Mouse (Mus musculus) midbrain, embryonic 13.5 days (tissue): ENCODE results near the gene Set. TPM values are rescaled to one million over a fixed set of nuclear protein-coding genes. Genes with fewer than 3 reads are reported as not detected.
"Not testable (repeated sequence)": the region's sequence is repeated elsewhere in the genome, so short reads cannot be mapped to it uniquely, and the experiment has no call there.

Experiments used
- ATAC-seq: fragments of 200-750 bp; cut with Nextera tagmentation; 2 replicates; pipeline ENCODE4 v1.8.0; 2017; ENCODE audit warnings: mild to moderate bottlenecking, moderate TSS enrichment, moderate library complexity
- H3K27ac ChIP-seq: fragments of 300-500 bp; sonication (generic); 2 replicates; pipeline ENCODE4 v1.5.1; 2015; ENCODE audit warnings: inconsistent platforms, mild to moderate bottlenecking, moderate library complexity
- H3K27me3 ChIP-seq: fragments of 300-500 bp; sonication (generic); 2 replicates; pipeline ENCODE4 v1.6.1; 2015; ENCODE audit warnings: mild to moderate bottlenecking, inconsistent platforms
- H3K36me3 ChIP-seq: fragments of 300-500 bp; sonication (generic); 2 replicates; pipeline ENCODE4 v1.6.1; 2015; ENCODE audit warnings: mild to moderate bottlenecking, inconsistent platforms
- H3K4me1 ChIP-seq: fragments of 300-500 bp; sonication (generic); replicated peaks from 2 replicates; pipeline ENCODE4 v1.6.1; 2015; ENCODE audit warnings: inconsistent platforms
- H3K4me2 ChIP-seq: fragments of 300-500 bp; sonication (generic); replicated peaks from 2 replicates; pipeline ENCODE4 v1.6.1; 2015; ENCODE audit warnings: moderate library complexity, mild to moderate bottlenecking, inconsistent platforms
- H3K4me3 ChIP-seq: fragments of 300-500 bp; sonication (generic); replicated peaks from 2 replicates; pipeline ENCODE4 v1.5.1; 2015; ENCODE audit warnings: mild to moderate bottlenecking, inconsistent platforms
- H3K9ac ChIP-seq: fragments of 300-500 bp; sonication (generic); replicated peaks from 2 replicates; pipeline ENCODE4 v1.6.1; 2015; ENCODE audit warnings: mild to moderate bottlenecking, inconsistent platforms
- H3K9me3 ChIP-seq: fragments of 300-500 bp; sonication (generic); 2 replicates; pipeline ENCODE4 v1.6.1; 2016; ENCODE audit warnings: mild to moderate bottlenecking, inconsistent platforms
- WGBS: fragments of 180-500 bp; shearing (Covaris S2); methylation state at CpG from one replicate; pipeline ENCODE4 v1.1.7; 2015; 5-methylcytosine and 5-hydroxymethylcytosine counted together
- polyA plus RNA-seq: library from polyadenylated mRNA; unstranded; fragments of >200 nt; fragmentation: Nextera tagmentation; extraction: Ambion mirVana; gene quantifications from 2 replicates; pipeline ENCODE4 v1.2.1, GENCODE M21; 2015

The Set gene
- polyA plus RNA-seq, 1 experiment from 2014 or later = 448 TPM

DNA sequence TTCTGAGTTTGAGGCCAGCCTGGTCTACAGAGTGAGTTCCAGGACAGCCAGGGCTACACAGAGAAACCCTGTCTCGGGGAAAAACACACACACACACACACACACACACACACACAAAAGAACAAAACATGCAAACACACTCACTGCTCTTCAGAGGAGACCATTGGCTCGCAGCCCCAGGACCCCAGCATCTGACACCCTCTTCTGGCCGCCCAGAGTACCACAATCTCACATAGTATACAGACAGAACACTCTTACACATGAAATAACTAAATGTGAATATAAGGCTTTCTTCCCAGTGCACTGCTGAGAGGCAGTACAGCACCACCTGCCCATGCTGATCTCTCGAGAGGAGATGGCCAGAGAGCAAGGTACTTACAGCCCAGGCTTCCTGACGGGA lies 12.6 kb upstream of the Set start:
- H3K9me3 ChIP-seq = no peaks in the 10 kb centered on the region
- no peaks in the 10 kb centered on the region for H3K27me3 ChIP-seq
- no peak for ATAC-seq
- 85% methylated on average over 5 of the region's 5 CpGs for WGBS
- H3K4me1 ChIP-seq = peaks cover 11% of the 10 kb centered on the region; the same call in 1 of the 2 replicates
- no peak overlapping the region for H3K27ac ChIP-seq
- H3K36me3 ChIP-seq = peaks cover 18% of the 10 kb centered on the region
- no peak overlapping the region for H3K4me2 ChIP-seq
- no peak overlapping the region for H3K4me3 ChIP-seq
- H3K9ac ChIP-seq = no peak overlapping the region

DNA sequence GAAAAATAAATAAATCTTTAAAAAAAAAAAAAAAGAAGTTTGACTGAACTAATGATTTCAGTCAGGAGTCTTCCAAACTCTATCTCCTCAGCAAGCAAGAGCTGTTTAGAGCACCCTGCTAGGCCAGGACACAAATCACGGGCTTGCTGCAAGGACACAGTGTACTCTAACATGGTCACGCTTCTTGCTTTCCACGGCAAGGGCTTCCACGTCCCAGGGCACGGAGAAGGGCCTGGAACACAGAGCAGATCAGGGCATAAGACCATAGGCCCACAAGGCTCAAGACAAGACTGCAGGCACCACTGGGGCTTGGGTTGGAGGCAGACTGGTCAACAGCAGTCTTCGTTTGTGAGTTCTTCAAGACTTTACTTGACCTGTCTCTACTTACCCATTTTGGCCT lies 10.1 kb upstream of the Set start:
- H3K4me2 ChIP-seq = no peak overlapping the region
- no peak overlapping the region for H3K9ac ChIP-seq
- 98% methylated on average over 6 of the region's 6 CpGs for WGBS
- no peak for ATAC-seq
- peaks cover 13% of the 10 kb centered on the region for H3K36me3 ChIP-seq
- no peak overlapping the region for H3K27ac ChIP-seq
- no peaks in the 10 kb centered on the region for H3K9me3 ChIP-seq
- no peaks in the 10 kb centered on the region for H3K27me3 ChIP-seq
- no peak overlapping the region for H3K4me3 ChIP-seq
- peaks cover 11% of the 10 kb centered on the region; the same call in 1 of the 2 replicates for H3K4me1 ChIP-seq

DNA sequence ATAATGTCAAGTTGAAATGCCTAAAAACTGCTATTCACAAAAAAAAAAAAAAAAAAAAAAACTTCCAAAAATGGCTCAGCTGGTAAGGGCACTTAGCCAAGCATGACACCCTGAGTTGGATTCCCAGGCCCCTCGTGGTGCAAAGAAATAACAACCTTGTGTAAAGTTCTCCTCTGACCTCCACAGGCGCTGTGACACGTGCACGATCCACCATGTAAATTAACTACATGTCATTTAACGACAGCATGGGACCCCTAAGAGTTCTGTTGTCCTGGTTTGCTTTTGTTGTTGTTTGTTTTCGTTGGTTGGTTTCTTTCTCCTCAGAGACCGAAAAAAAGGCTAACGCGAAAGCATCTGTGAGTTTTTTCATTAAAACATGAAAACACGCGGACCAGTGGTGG lies 9.1 kb upstream of the Set start:
- peak overlapping the region; percentile 61 for H3K4me3 ChIP-seq
- peaks cover 5% of the 10 kb centered on the region; the same call in 1 of the 2 replicates for H3K4me1 ChIP-seq
- 0 out of 2 replicates have a peak, but pooled peaks have one; percentile 18 for ATAC-seq
- H3K9me3 ChIP-seq = no peaks in the 10 kb centered on the region
- H3K27me3 ChIP-seq = no peaks in the 10 kb centered on the region
- H3K4me2 ChIP-seq = peak overlapping the region; percentile 63
- H3K36me3 ChIP-seq = peaks cover 13% of the 10 kb centered on the region
- WGBS = 57% methylated on average over 11 of the region's 11 CpGs
- H3K27ac ChIP-seq = peak overlapping the region; percentile 92
- H3K9ac ChIP-seq = peak overlapping the region; percentile 74

DNA sequence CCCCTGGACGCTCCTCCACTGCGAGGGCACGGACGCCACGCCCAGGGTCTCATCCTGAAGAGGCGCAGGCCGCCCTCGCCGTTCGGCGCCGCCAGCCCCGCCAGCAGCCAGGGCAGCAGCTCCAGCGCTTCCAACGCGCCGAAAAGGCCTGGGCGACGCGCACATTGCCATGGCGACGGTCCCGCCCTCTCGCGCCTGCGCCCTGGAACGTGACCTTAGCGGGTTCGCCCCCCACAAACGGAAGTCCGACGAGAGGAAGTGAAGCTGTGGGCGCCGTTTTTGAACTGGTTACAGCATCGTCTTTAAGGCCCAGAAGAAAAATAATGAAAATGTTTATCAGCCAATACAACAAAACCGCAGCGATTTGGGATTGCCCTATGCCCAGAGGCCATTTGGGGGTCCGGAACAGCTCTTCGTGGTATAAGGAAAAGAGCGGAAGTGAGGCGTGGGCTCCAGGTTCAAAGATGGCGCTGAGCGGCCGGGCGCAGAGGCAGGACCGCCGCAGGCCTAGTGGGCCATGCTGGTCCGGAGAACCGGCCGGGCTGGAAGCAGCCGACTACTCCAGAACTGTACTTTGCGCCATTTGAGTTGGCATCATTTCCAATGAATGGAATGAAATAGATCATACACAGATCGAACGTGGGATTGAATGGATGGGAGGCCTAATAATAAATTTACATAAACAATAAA lies 8.3 kb upstream of the Set start, which contains the start of gene Wdr34:
Wdr34 (minus strand) TSS at position 183 of the 690 bp plus-strand sequence.
- peaks cover 13% of the 10 kb centered on the region for H3K36me3 ChIP-seq
- H3K27me3 ChIP-seq = 0 out of 2 replicates have a peak, but pooled peaks cover 2% of the 10 kb centered on the region
- peak within 1 kb of the TSS; percentile 74 for H3K9ac ChIP-seq
- under 1% methylated on average over 54 of the region's 54 CpGs for WGBS
- ATAC-seq = peak; percentile 95
- no peaks in the 10 kb centered on the region for H3K9me3 ChIP-seq
- H3K4me2 ChIP-seq = peak within 1 kb of the TSS; percentile 63
- peak within 1 kb of the TSS; percentile 92 for H3K27ac ChIP-seq
- H3K4me3 ChIP-seq = peak within 1 kb of the TSS; percentile 61
- peaks cover 5% of the 10 kb centered on the region; the same call in 1 of the 2 replicates for H3K4me1 ChIP-seq

DNA sequence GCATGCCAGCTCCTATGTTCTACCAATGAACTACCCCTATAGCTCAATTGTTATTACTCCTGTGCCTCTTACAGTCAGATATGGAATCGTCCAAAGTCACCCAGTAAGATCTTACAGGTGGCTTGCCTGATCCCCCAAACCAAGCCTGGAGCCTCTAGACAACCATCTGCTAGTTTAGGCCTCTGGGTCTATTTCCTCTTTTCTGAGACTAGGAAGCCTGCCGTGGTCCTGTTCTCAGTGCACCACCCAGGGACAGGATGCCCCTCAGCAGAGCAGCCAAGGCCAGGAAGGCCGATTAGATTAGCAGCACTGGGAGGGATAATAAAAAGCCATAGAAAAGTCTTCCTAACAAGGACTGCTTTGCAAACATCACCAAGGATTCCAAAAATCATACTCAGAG lies 7.3 kb upstream of the Set start:
- peaks cover 10% of the 10 kb centered on the region for H3K36me3 ChIP-seq
- H3K4me2 ChIP-seq = no peak overlapping the region
- H3K27ac ChIP-seq = no peak overlapping the region
- no peak for ATAC-seq
- no peak overlapping the region for H3K9ac ChIP-seq
- H3K9me3 ChIP-seq = no peaks in the 10 kb centered on the region
- WGBS = 91% methylated on average over 3 of the region's 3 CpGs
- no peak overlapping the region for H3K4me3 ChIP-seq
- peaks cover 5% of the 10 kb centered on the region; the same call in 1 of the 2 replicates for H3K4me1 ChIP-seq
- H3K27me3 ChIP-seq = 0 out of 2 replicates have a peak, but pooled peaks cover 5% of the 10 kb centered on the region

DNA sequence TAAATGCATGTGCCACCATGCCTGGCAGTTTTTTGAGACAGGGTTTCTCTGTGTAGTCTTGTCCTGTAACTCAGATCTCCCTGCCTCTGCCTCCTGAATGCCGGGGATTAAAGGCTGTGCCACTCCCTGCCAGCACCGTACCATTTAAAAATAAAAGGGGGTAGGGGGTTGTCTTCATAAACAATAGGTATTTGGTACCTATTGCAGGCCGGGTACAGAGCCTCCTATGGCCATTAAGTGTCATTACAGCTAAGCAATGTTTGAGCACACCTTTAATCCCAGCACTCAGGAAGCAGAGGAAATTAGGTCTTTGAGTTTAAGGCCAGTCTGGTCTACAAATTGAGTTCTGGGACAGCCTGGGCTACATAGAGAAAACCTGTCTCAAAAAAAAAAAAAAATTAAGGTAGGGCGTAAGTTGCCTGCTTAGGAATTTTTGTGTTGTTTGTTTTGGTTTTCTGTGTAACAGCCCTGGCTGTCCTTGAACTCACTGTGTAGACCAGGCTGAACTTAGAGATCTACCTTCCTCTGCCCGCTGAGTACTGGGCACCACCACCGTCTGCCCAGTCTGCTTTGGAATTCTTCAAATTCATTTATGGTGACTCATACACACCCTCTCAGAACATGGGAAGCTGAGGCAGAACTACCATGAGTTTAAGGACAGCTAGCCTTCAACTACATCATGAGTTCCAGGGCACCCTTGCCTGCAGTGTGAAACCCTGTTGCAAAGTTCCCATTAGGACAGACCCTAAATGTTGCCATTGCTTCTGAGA lies 5.0 kb upstream of the Set start:
- 43% methylated on average over 6 of the region's 6 CpGs for WGBS
- Histone ChIP-seq H3K9me3 (no peaks in the 10 kb centered on the region), H3K4me3 (no peak overlapping the region), H3K4me2 (no peak overlapping the region), H3K36me3 (no peaks in the 10 kb centered on the region), H3K27ac (no peak overlapping the region), H3K27me3 (0 out of 2 replicates have a peak, but pooled peaks cover 5% of the 10 kb centered on the region), H3K4me1 (peaks cover 5% of the 10 kb centered on the region; the same call in 1 of the 2 replicates), H3K9ac (no peak overlapping the region)
- ATAC-seq = no peak

DNA sequence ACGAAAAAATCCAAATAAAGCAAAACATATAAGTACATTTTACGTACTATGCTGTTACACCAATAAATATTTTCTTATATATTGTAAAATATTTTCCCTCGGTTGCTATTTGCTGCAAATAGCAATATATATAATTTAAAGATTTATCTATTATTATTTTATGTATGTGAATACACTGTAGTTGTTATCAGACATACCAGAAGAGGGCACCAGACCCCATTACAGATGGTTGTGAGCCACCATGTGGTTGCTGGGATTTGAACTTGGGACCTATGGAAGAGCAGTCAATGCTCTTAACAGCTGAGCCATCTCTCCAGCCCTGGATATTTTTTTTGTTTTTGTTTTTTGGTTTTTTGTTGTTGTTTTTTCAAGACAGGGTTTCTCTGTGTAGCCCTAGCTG lies 1.9 kb upstream of the Set start:
- not testable (repeated sequence) for H3K9ac ChIP-seq, H3K9me3 ChIP-seq, ATAC-seq, H3K36me3 ChIP-seq, H3K27ac ChIP-seq, H3K27me3 ChIP-seq, H3K4me2 ChIP-seq, H3K4me3 ChIP-seq, H3K4me1 ChIP-seq
- WGBS = 97% methylated on average over 3 of the region's 3 CpGs

DNA sequence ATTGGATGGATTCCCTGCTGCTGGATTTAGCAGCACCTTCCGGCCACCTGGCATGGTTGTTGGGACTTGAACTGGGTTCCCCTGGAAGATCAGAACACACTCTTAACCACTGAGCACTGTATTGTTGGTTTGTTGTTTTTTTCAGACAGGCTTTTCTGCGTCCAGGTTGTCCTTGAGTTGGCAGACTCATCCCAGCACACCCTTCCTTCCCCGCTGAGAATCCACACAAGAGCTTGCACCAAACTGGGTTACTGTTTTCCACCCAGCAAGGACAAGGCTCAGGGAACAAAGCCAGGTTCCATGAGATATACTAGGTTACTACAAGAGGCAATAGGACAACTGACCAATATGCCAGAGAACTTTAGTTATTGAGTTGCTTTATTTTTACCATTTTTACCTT lies 442 bp upstream of the Set start:
- no peaks in the 10 kb centered on the region for H3K9me3 ChIP-seq
- 83% methylated on average over 3 of the region's 3 CpGs for WGBS
- ATAC-seq = no peak

DNA sequence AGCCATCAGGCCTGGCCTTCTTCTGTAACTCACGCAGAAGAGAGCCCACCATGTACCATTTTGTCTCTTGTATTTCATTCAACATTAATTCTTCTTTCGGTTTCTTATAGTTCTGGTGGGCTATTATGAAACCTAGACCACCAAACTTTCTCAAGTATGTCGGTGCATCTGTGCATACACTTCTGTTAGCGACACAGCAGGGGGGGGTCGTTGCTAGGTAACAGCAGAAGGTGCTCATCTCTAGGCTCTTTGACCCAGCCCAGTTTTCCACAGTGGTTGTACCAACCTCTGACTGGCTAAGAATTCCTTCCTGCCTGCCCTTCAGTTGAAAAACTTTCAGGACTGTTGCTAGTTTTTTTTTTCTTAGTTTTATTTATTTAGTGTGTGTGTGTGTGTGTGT lies 1.2 kb downstream of the Set start:
- Histone ChIP-seq H3K4me3 (no peak overlapping the region), H3K27ac (no peak overlapping the region), H3K4me2 (no peak overlapping the region), H3K36me3 (no peaks in the 10 kb centered on the region), H3K27me3 (0 out of 2 replicates have a peak, but pooled peaks cover 5% of the 10 kb centered on the region), H3K4me1 (peaks cover 20% of the 10 kb centered on the region), H3K9me3 (no peaks in the 10 kb centered on the region), H3K9ac (no peak overlapping the region)
- WGBS = 23% methylated on average over 5 of the region's 5 CpGs
- ATAC-seq = no peak

More for the DNA sequence above, 442 bp upstream of the Set start:
- peaks cover 5% of the 10 kb centered on the region for H3K4me1 ChIP-seq
- H3K27me3 ChIP-seq = 0 out of 2 replicates have a peak, but pooled peaks cover 5% of the 10 kb centered on the region
- no peaks in the 10 kb centered on the region for H3K36me3 ChIP-seq
- H3K27ac ChIP-seq = no peak overlapping the region
- no peak overlapping the region for H3K4me2 ChIP-seq
- no peak overlapping the region for H3K9ac ChIP-seq
- no peak overlapping the region for H3K4me3 ChIP-seq

DNA sequence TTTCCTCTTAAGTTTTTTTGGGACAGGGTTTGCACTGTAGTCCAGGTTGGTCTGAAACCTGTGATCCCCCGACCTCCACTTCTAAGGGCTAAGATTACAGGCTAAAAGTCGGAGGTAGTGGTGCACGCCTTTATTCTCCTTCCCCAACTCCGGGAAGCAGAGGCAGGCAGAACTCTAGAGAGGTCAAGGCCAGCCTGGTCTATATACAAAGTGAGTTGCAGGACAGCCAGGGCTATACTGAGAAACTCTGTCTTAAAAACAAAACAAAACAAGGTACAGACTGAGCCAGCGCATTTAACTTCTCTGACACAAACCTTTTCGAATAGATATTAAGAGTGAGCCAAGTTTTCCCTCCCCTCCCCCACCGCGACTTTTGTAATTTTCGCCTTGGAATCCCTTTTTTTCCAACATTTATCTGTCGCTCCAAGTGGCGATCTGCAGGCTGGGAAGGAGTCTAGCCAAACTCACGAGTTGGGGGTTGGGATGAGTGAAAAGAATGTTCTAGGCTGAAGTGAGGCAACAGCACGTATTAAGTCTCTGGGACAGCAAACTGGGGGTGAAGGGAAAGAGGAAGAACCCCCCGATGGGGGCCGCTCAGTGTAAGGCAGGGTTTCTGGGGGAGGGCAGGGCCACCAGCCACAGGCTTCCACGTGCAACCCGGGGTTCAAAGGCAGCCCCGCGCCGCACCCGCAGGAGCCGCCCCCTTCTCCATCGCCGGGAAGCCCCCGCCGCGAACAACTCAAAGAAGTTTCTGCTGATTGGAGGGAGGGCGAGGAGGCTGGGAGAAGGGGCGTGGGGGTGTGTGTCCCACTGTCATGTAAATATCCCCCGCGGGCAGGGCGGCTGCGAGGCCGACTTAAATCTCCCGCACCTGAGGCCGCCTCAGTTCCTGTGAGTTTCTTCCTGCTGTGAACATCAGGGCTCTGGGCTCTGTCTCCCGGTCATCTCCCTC lies 4.3 kb downstream of the Set start:
- no peak for ATAC-seq
- Histone ChIP-seq H3K27ac (peak overlapping the region; percentile 78), H3K4me1 (peaks cover 37% of the 10 kb centered on the region), H3K4me3 (peak overlapping the region; percentile 48), H3K9ac (peak overlapping the region; percentile 69), H3K4me2 (peak overlapping the region; percentile 72), H3K36me3 (no peaks in the 10 kb centered on the region), H3K9me3 (no peaks in the 10 kb centered on the region), H3K27me3 (no peaks in the 10 kb centered on the region)
- WGBS = 8% methylated on average over 37 of the region's 37 CpGs

DNA sequence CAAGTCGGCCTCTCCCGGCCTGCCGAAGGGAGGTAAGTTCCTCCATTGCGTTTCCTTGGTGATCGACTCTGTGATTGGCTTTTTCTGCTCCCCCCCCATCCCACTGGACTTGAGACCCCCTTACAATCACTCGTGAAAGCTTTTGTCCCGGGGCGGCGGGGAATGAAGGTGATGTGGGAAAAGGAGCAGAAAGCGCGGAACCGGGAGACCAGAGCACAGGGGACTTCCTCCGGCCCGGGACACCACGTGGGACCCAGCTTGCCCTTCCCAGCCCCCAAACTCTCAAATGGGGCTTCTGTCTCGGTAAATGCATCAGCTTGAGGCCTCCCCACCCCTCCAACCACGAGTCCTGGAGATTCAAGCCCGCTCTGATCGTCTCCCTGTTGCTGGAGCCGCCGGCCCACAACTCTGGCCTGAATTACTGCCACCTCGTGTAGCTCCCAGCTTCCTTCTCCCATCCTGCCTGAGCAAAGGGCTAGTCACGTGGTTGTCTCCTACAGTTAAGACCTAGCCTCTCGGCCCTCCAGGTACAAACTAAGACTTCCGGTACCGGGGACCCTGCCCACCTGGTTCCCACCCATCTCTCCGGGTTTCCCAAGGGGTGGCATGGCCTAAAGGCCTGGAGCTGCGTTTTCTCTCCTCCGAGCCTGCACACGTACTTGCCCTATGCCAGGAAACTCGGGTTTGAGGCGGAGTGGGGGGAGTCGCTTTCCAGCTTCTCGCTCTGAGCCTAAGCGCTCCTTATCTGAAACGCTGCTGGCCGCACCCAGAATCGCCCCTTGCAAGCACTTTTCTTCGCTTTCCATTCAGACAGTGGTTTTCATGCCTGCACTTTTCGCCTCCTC lies 5.3 kb downstream of the Set start:
- Histone ChIP-seq H3K4me3 (peak overlapping the region; percentile 48), H3K9me3 (no peaks in the 10 kb centered on the region), H3K4me1 (peaks cover 37% of the 10 kb centered on the region), H3K9ac (peak overlapping the region; percentile 69), H3K4me2 (peak overlapping the region; percentile 72), H3K36me3 (no peaks in the 10 kb centered on the region), H3K27me3 (no peaks in the 10 kb centered on the region), H3K27ac (peak overlapping the region; percentile 78)
- under 1% methylated on average over 40 of the region's 40 CpGs for WGBS
- ATAC-seq = peak; percentile 29
